Mouse (Mus musculus) hindbrain, embryonic 12.5 days (tissue): ENCODE measurements around the gene Olfr655. TPM values are rescaled to one million over a fixed set of nuclear protein-coding genes. Genes with fewer than 3 reads are reported as not detected.

Experiments
- ATAC-seq: fragments of 200-750 bp; cut with Nextera tagmentation; 2 replicates; pipeline ENCODE4 v1.8.0; 2017; ENCODE audit warnings: moderate TSS enrichment; ENCODE audit not compliant: low FRiP score
- H3K27ac ChIP-seq: fragments of 300-500 bp; sonication (generic); 2 replicates; pipeline ENCODE4 v1.5.1; 2016; ENCODE audit warnings: mild to moderate bottlenecking
- H3K27me3 ChIP-seq: fragments of 300-500 bp; sonication (generic); 2 replicates; pipeline ENCODE4 v1.6.1; 2016; ENCODE audit warnings: mild to moderate bottlenecking
- H3K36me3 ChIP-seq: fragments of 300-500 bp; sonication (generic); 2 replicates; pipeline ENCODE4 v1.6.1; 2016; ENCODE audit warnings: mild to moderate bottlenecking
- H3K4me1 ChIP-seq: fragments of 300-500 bp; sonication (generic); 2 replicates; pipeline ENCODE4 v1.6.1; 2016
- H3K4me2 ChIP-seq: fragments of 300-500 bp; sonication (generic); replicated peaks from 2 replicates; pipeline ENCODE4 v1.6.1; 2016; ENCODE audit warnings: mild to moderate bottlenecking
- H3K4me3 ChIP-seq: fragments of 300-500 bp; sonication (generic); 2 replicates; pipeline ENCODE4 v1.5.1; 2016; ENCODE audit warnings: mild to moderate bottlenecking
- H3K9ac ChIP-seq: fragments of 300-500 bp; sonication (generic); 2 replicates; pipeline ENCODE4 v1.6.1; 2016; ENCODE audit warnings: mild to moderate bottlenecking, moderate library complexity
- H3K9me3 ChIP-seq: fragments of 300-500 bp; sonication (generic); replicated peaks from 2 replicates; pipeline ENCODE4 v1.6.1; 2016; ENCODE audit warnings: mild to moderate bottlenecking
- WGBS: fragments of 180-500 bp; shearing (Covaris S2); methylation state at CpG from one replicate; pipeline ENCODE4 v1.1.7; 2016; 5-methylcytosine and 5-hydroxymethylcytosine counted together
- polyA plus RNA-seq: library from polyadenylated mRNA; unstranded; fragments of >200 nt; fragmentation: Nextera tagmentation; extraction: Ambion mirVana; gene quantifications from 2 replicates; pipeline ENCODE4 v1.2.1, GENCODE M21; 2016

The Olfr655 gene
- polyA plus RNA-seq, 1 experiment from 2014 or later, result not detected

DNA sequence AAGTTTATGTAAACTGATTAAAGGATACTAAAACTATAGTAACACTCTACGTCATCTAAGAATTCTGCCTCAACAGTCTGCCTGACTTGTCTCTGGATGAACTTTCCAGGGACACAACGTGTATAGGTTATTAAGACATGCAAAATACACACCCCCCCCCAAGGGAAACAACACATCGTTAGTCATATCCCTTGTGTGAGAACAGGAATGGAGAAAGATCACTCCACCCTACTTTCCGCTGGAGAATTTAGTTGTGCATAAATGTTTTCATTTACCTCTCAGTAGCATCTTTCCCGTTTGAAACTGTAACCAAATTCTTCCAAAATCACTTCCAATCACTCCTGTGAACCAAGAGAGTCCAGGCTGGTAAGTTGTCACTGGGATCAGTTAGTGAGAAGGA, 51.7 kb downstream of the Olfr655 start, which contains the start of gene Olfr651:
TSS of gene Olfr651 (plus strand) at position 301 of the 400 bp plus-strand sequence.
- Histone ChIP-seq H3K4me1 (no peaks in the 10 kb centered on the region), H3K9me3 (no peaks in the 10 kb centered on the region), H3K27me3 (no peaks in the 10 kb centered on the region), H3K4me2 (no peak within 1 kb of the TSS), H3K36me3 (no peaks in the 10 kb centered on the region), H3K27ac (no peak within 1 kb of the TSS), H3K4me3 (no peak within 1 kb of the TSS), H3K9ac (no peak within 1 kb of the TSS)
- ATAC-seq, result no peak
- WGBS, result 81% methylated on average over 5 of the region's 5 CpGs

Other genes starting within 250 kb of the Olfr655 start
- gene Trim12c, start 248.4 kb downstream of the Olfr655 start, polyA plus RNA-seq, result 1.0 and 1.3 TPM in 2 replicates
- gene Trim30b, start 231.9 kb downstream of the Olfr655 start, polyA plus RNA-seq, result not detected in 2 replicates
- gene Trim30c, start 200.9 kb downstream of the Olfr655 start, polyA plus RNA-seq, result not detected in 2 replicates
- 0.69 and 1.3 TPM in 2 replicates for gene Trim30a, start 136.6 kb downstream of the Olfr655 start, polyA plus RNA-seq
- 0.12 and 0.25 TPM in 2 replicates for gene Trim30d, start 93.9 kb downstream of the Olfr655 start, polyA plus RNA-seq
- gene Olfr651, start 51.6 kb downstream of the Olfr655 start, polyA plus RNA-seq, result not detected in 2 replicates
- not detected in 2 replicates for gene Olfr652, start 40.9 kb downstream of the Olfr655 start, polyA plus RNA-seq
- not detected in 2 replicates for gene Olfr653, start 24.5 kb downstream of the Olfr655 start, polyA plus RNA-seq
- gene Olfr654, start 14.8 kb downstream of the Olfr655 start, polyA plus RNA-seq, result not detected in 2 replicates
- not detected in 2 replicates for gene Olfr656, start 12.2 kb upstream of the Olfr655 start, polyA plus RNA-seq
- not detected in 2 replicates for gene Olfr657, start 23.0 kb upstream of the Olfr655 start, polyA plus RNA-seq
- not detected in 2 replicates for gene Olfr658, start 45.5 kb upstream of the Olfr655 start, polyA plus RNA-seq
- gene Olfr659, start 65.0 kb upstream of the Olfr655 start, polyA plus RNA-seq, result not detected in 2 replicates
- not detected in 2 replicates for gene Olfr661, start 84.7 kb upstream of the Olfr655 start, polyA plus RNA-seq
- not detected in 2 replicates for gene Usp17le, start 175.7 kb upstream of the Olfr655 start, polyA plus RNA-seq
- gene Usp17lb, start 240.8 kb upstream of the Olfr655 start, polyA plus RNA-seq, result not detected in 2 replicates